Mouse (Mus musculus) heart, postnatal 0 days (tissue): ENCODE measurements around the gene Csnk1g1.

Source experiments
- CTCF ChIP-seq: IDR thresholded peaks from 2 replicates; pipeline ENCODE4 v1.5.1; 2016; ENCODE audit warnings: antibody characterized with exemption, control low read depth, low read depth
- EP300 ChIP-seq: IDR thresholded peaks from 2 replicates; pipeline ENCODE4 v1.6.1; 2016; ENCODE audit warnings: antibody characterized with exemption, low read depth

DNA sequence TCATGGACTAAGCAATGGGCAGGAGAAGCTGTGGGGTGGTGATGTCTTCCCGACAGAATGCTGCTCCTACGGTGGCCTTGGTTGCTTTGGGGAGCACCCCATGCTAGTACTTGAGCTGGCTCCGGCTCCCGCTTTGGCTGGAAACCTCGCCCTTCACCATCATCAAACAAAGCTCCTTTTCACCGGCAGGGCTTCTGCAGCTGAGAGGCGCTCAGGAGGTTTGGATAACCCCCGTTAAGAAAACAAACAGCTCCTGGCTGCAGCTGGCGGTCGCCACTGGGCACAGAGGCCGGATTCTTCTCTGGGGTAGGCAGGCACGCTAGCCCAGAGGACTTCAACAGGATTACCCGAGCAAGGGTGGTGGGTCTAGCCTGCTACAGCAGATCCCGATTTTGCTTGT is 169.8 kb downstream of the Csnk1g1 start:
- no peak for TF ChIP-seq CTCF
- no peak for TF ChIP-seq EP300
